Mouse (Mus musculus): ENCODE data around the gene Mex3d.

Gene Mex3d

GRCm38 (mm10) chr10:80387522-80387959, at the start of gene Mex3d:
Mex3d (minus strand) TSS chr10:80387659.
- DNase-seq (ENCODE audit: inconsistent age in 2 of 2, low spot score in 1 of 2): peak; percentile 91 to 96

- DNase-seq (ENCODE audit: inconsistent age in 2 of 2, low spot score in 1 of 2): peak; percentile 36 to 45
These were observed 48.8 kb upstream of the Mex3d start for GRCm38 (mm10) chr10:80436276-80436675.

- peak; percentile 45 to 46 for DNase-seq (ENCODE audit: inconsistent age in 2 of 2, low spot score in 1 of 2)
These were observed 48.3 kb upstream of the Mex3d start for GRCm38 (mm10) chr10:80435764-80436163.

GRCm38 (mm10) chr10:80434823-80435222, 47.4 kb upstream of the Mex3d start:
- no peak for DNase-seq (ENCODE audit: inconsistent age in 2 of 2, low spot score in 1 of 2)

GRCm38 (mm10) chr10:80434233-80434592, 46.8 kb upstream of the Mex3d start:
- no peak for DNase-seq (ENCODE audit: inconsistent age in 2 of 2, low spot score in 1 of 2)

- DNase-seq (ENCODE audit: inconsistent age in 2 of 2, low spot score in 1 of 2): peak; percentile 97 to 98
These were observed 46.2 kb upstream of the Mex3d start, which contains the start of gene Tcf3 for GRCm38 (mm10) chr10:80433513-80434232. Tcf3 (minus strand) TSS chr10:80433647.

- DNase-seq (ENCODE audit: inconsistent age in 2 of 2, low spot score in 1 of 2): peak in 1 of 2 experiments; percentile 78
These were observed 45.6 kb upstream of the Mex3d start for GRCm38 (mm10) chr10:80432936-80433512.

GRCm38 (mm10) chr10:80432387-80432785, 44.9 kb upstream of the Mex3d start:
- DNase-seq (ENCODE audit: inconsistent age in 2 of 2, low spot score in 1 of 2): no peak

- peak in 1 of 2 experiments; percentile 52 for DNase-seq (ENCODE audit: inconsistent age in 2 of 2, low spot score in 1 of 2)
These were observed 44.3 kb upstream of the Mex3d start for GRCm38 (mm10) chr10:80431570-80432386.

GRCm38 (mm10) chr10:80430375-80430980, 43.0 kb upstream of the Mex3d start:
- peak in 1 of 2 experiments; percentile 19 for DNase-seq (ENCODE audit: inconsistent age in 2 of 2, low spot score in 1 of 2)

- peak in 1 of 2 experiments; percentile 6 for DNase-seq (ENCODE audit: inconsistent age in 2 of 2, low spot score in 1 of 2)
These were observed 42.3 kb upstream of the Mex3d start for GRCm38 (mm10) chr10:80429800-80430199.

GRCm38 (mm10) chr10:80425041-80425440, 37.6 kb upstream of the Mex3d start:
- no peak for DNase-seq (ENCODE audit: inconsistent age in 2 of 2, low spot score in 1 of 2)

- no peak for DNase-seq (ENCODE audit: inconsistent age in 2 of 2, low spot score in 1 of 2)
These were observed 36.1 kb upstream of the Mex3d start for GRCm38 (mm10) chr10:80423562-80423961.

- DNase-seq (ENCODE audit: inconsistent age in 2 of 2, low spot score in 1 of 2): peak; percentile 67 to 88
These were observed 34.4 kb upstream of the Mex3d start for GRCm38 (mm10) chr10:80421651-80422472.

- peak in 1 of 2 experiments; percentile 52 for DNase-seq (ENCODE audit: inconsistent age in 2 of 2, low spot score in 1 of 2)
These were observed 33.7 kb upstream of the Mex3d start for GRCm38 (mm10) chr10:80421208-80421607.

- DNase-seq (ENCODE audit: inconsistent age in 2 of 2, low spot score in 1 of 2): peak in 1 of 2 experiments; percentile 78
These were observed 33.3 kb upstream of the Mex3d start for GRCm38 (mm10) chr10:80420729-80421128.

- DNase-seq (ENCODE audit: inconsistent age in 2 of 2, low spot score in 1 of 2): peak in 1 of 2 experiments; percentile 54
These were observed 32.0 kb upstream of the Mex3d start for GRCm38 (mm10) chr10:80419419-80419818.

GRCm38 (mm10) chr10:80418311-80418710, 30.9 kb upstream of the Mex3d start:
- peak; percentile 77 to 91 for DNase-seq (ENCODE audit: inconsistent age in 2 of 2, low spot score in 1 of 2)

- no peak for DNase-seq (ENCODE audit: inconsistent age in 2 of 2, low spot score in 1 of 2)
These were observed 30.4 kb upstream of the Mex3d start for GRCm38 (mm10) chr10:80417841-80418240.

GRCm38 (mm10) chr10:80417371-80417770, 29.9 kb upstream of the Mex3d start:
- no peak for DNase-seq (ENCODE audit: inconsistent age in 2 of 2, low spot score in 1 of 2)

Measured in adrenal gland, adult (tissue).